Mouse (Mus musculus): Measurements from ENCODE around the gene Nmur2. TPM values are rescaled to one million over a fixed set of nuclear protein-coding genes. Genes with fewer than 3 reads are reported as not detected.

Gene Nmur2
- not detected in 2 replicates for polyA plus RNA-seq (2012; rRNA removed)

DNA sequence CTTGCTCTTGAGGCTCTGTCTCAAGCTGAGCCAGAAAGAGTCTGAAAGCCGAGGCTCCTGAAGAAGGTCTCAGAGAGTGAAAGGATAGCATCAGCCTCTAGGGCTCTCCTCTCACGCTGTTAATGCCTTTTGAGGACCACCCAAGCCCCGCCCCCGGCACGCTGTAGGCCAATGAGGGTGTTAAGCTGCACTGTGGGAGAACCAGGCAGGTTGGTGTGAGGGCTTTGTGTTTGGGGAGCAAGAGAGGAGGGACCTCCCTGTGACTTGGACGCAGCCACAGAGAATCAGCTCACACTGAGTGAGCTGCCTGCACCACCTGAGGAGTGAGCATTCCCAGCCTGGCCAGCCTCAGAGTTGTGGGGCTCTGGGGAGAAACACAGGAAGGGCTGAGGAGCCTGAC, at the start of gene Nmur2:
Gene Nmur2, minus strand, starts transcription at position 94 of the 400 bp plus-strand sequence.
- no peaks in the 10 kb centered on the region for H3K36me3 ChIP-seq (ENCODE audit: control insufficient read depth, insufficient read depth, low read length)
- DNase-seq (ENCODE audit: low read depth in 1 of 2, low spot score in 2 of 2): no peak
- no peak within 1 kb of the TSS for H3K27ac ChIP-seq (ENCODE audit: insufficient read depth, low read length)
- TF ChIP-seq CTCF (IDR thresholded peaks at IDR 0.05; ENCODE audit: extremely low read depth, insufficient read depth, insufficient read length, insufficient replicate concordance) (no peak), POLR2A (IDR thresholded peaks at IDR 0.05; ENCODE audit: low read depth, low read length) (no peak)
- H3K4me1 ChIP-seq (ENCODE audit: control insufficient read depth, insufficient read depth, insufficient read length): no peaks in the 10 kb centered on the region
- 21% methylated on average over 6 of the region's 6 CpGs for WGBS
- H3K27me3 ChIP-seq (ENCODE audit: control insufficient read depth, insufficient read depth, low read length): no peaks in the 10 kb centered on the region
- no peak within 1 kb of the TSS for H3K4me3 ChIP-seq (ENCODE audit: extremely low read depth, insufficient read depth, insufficient read length)

DNA sequence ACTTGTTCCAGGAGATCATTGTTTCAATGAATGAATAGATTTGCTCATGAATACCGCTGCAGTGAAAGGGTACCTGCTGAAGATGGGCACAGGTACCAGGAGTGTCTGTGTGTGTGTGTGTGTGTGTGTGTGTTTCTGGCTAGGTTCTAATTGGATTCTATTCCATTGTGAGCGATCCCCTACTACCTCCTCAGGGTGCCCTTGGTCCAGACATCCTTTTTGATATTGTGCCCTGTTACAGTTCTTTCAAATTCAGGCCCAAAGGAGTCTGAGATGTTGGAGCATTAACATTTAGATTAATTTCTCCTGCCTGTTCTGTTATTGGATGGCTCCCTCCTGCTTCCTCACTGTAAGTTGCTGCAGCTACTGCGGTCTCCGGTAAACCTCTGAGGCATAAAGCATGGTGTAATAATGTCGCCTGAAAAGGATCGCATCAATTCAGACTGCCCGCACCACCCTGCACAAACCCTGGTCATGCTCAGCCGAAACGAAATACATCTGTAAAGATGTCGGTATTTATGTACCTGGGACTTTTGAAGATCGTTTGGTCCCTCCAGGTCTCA, 48.4 kb upstream of the Nmur2 start:
- Histone ChIP-seq H3K36me3 (ENCODE audit: control insufficient read depth, insufficient read depth, low read length) (no peaks in the 10 kb centered on the region), H3K4me1 (ENCODE audit: control insufficient read depth, insufficient read depth, insufficient read length) (no peaks in the 10 kb centered on the region), H3K27me3 (ENCODE audit: control insufficient read depth, insufficient read depth, low read length) (no peaks in the 10 kb centered on the region), H3K4me3 (ENCODE audit: extremely low read depth, insufficient read depth, insufficient read length) (no peak overlapping the region), H3K27ac (ENCODE audit: insufficient read depth, low read length) (no peak overlapping the region)
- 92% methylated on average over 11 of the region's 11 CpGs for WGBS
- no peak for DNase-seq (ENCODE audit: low read depth in 1 of 2, low spot score in 2 of 2)
- no peak for TF ChIP-seq CTCF (IDR thresholded peaks at IDR 0.05; ENCODE audit: extremely low read depth, insufficient read depth, insufficient read length, insufficient replicate concordance)
- no peak for TF ChIP-seq POLR2A (IDR thresholded peaks at IDR 0.05; ENCODE audit: low read depth, low read length)

DNA sequence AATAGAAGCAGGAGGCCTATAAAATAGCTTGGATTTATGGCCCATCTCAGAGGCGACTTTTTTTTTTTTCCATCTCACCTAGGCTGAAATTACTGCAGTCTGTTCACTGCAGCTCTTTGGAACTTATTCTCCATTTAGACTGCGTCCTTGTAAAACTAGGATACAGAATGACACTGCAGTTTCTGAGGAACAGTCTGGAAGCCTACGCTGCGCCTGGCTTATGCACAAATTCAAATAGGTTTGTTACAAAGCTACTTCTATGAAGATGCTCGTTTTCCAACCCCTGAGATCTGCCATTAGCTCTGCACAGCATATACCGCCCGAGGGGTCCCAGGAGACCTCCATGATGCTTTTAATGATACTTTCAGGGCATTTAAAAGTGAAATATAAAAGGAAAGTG, 31.3 kb upstream of the Nmur2 start:
- no peaks in the 10 kb centered on the region for H3K27me3 ChIP-seq (ENCODE audit: control insufficient read depth, insufficient read depth, low read length)
- DNase-seq (ENCODE audit: low read depth in 1 of 2, low spot score in 2 of 2): no peak
- WGBS: 83% methylated on average over 7 of the region's 7 CpGs
- TF ChIP-seq CTCF (IDR thresholded peaks at IDR 0.05; ENCODE audit: extremely low read depth, insufficient read depth, insufficient read length, insufficient replicate concordance) (no peak), POLR2A (IDR thresholded peaks at IDR 0.05; ENCODE audit: low read depth, low read length) (no peak)
- no peak overlapping the region for H3K27ac ChIP-seq (ENCODE audit: insufficient read depth, low read length)
- no peaks in the 10 kb centered on the region for H3K36me3 ChIP-seq (ENCODE audit: control insufficient read depth, insufficient read depth, low read length)
- H3K4me3 ChIP-seq (ENCODE audit: extremely low read depth, insufficient read depth, insufficient read length): no peak overlapping the region
- no peaks in the 10 kb centered on the region for H3K4me1 ChIP-seq (ENCODE audit: control insufficient read depth, insufficient read depth, insufficient read length)

DNA sequence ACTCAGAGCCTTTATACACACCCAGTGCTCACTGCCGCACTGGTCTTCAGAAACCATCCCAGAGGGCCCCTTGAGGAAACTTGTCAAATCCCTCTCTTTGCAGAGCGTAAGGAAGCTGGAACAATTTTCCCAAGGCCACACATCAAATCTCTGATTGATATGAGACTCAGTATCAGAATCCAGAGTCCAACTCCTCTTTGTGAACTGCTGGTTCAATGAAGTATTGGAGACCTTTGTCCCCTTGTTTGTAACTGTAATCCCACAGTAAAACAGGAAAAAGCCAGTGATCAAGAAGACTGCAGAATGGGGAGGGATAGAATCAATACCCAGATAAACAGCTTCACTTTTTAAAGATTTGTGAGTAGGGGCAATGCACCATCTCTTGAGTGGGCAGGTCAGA, 28.8 kb upstream of the Nmur2 start:
- no peak for TF ChIP-seq POLR2A (IDR thresholded peaks at IDR 0.05; ENCODE audit: low read depth, low read length)
- no peak for TF ChIP-seq CTCF (IDR thresholded peaks at IDR 0.05; ENCODE audit: extremely low read depth, insufficient read depth, insufficient read length, insufficient replicate concordance)
- H3K27ac ChIP-seq (ENCODE audit: insufficient read depth, low read length): no peak overlapping the region

GRCm38 (mm10) chr11:56065147-56065546, 24.3 kb upstream of the Nmur2 start:
- TF ChIP-seq POLR2A (IDR thresholded peaks at IDR 0.05; ENCODE audit: low read depth, low read length): no peak
- no peak for TF ChIP-seq CTCF (IDR thresholded peaks at IDR 0.05; ENCODE audit: extremely low read depth, insufficient read depth, insufficient read length, insufficient replicate concordance)
- Histone ChIP-seq H3K27ac (ENCODE audit: insufficient read depth, low read length) (no peak overlapping the region), H3K4me3 (ENCODE audit: extremely low read depth, insufficient read depth, insufficient read length) (no peak overlapping the region), H3K4me1 (ENCODE audit: control insufficient read depth, insufficient read depth, insufficient read length) (no peaks in the 10 kb centered on the region), H3K36me3 (ENCODE audit: control insufficient read depth, insufficient read depth, low read length) (no peaks in the 10 kb centered on the region), H3K27me3 (ENCODE audit: control insufficient read depth, insufficient read depth, low read length) (no peaks in the 10 kb centered on the region)
- no peak for DNase-seq (ENCODE audit: low read depth in 1 of 2, low spot score in 2 of 2)
- WGBS: 84% methylated on average over 2 of the region's 2 CpGs

More for the DNA sequence above, 28.8 kb upstream of the Nmur2 start:
- Histone ChIP-seq H3K4me1 (ENCODE audit: control insufficient read depth, insufficient read depth, insufficient read length) (no peaks in the 10 kb centered on the region), H3K27me3 (ENCODE audit: control insufficient read depth, insufficient read depth, low read length) (no peaks in the 10 kb centered on the region), H3K36me3 (ENCODE audit: control insufficient read depth, insufficient read depth, low read length) (no peaks in the 10 kb centered on the region), H3K4me3 (ENCODE audit: extremely low read depth, insufficient read depth, insufficient read length) (no peak overlapping the region)
- 93% methylated on average over 2 of the region's 2 CpGs for WGBS
- DNase-seq (ENCODE audit: low read depth in 1 of 2, low spot score in 2 of 2): no peak

- Histone ChIP-seq H3K4me1 (ENCODE audit: control insufficient read depth, insufficient read depth, insufficient read length) (no peaks in the 10 kb centered on the region), H3K27me3 (ENCODE audit: control insufficient read depth, insufficient read depth, low read length) (no peaks in the 10 kb centered on the region), H3K27ac (ENCODE audit: insufficient read depth, low read length) (no peak overlapping the region), H3K4me3 (ENCODE audit: extremely low read depth, insufficient read depth, insufficient read length) (no peak overlapping the region), H3K36me3 (ENCODE audit: control insufficient read depth, insufficient read depth, low read length) (no peaks in the 10 kb centered on the region)
- WGBS: 19% methylated on average over 4 of the region's 4 CpGs
- TF ChIP-seq CTCF (IDR thresholded peaks at IDR 0.05; ENCODE audit: extremely low read depth, insufficient read depth, insufficient read length, insufficient replicate concordance) (no peak), POLR2A (IDR thresholded peaks at IDR 0.05; ENCODE audit: low read depth, low read length) (no peak)
- DNase-seq (ENCODE audit: low read depth in 1 of 2, low spot score in 2 of 2): no peak
These were observed 23.8 kb upstream of the Nmur2 start for GRCm38 (mm10) chr11:56064575-56064974.

DNA sequence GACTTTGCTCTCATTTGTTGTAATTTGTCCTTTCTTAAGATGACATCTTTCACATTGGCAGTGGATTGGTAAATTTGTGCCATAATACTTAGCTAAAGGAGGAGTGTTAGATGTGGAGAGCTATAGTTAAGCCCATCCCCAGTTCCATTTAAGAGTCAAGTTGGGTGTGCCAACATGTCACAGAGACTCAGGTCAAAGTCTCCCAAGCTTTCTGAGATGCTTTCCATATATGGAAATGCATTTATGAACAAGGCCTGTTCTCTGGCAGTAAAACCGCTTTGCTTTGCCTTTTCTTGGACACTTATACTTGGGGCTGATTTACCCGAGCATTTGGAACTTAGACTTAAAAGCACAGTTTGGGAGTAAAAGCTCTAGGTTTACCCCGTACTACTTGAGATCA, 18.4 kb upstream of the Nmur2 start:
- Histone ChIP-seq H3K36me3 (ENCODE audit: control insufficient read depth, insufficient read depth, low read length) (no peaks in the 10 kb centered on the region), H3K4me3 (ENCODE audit: extremely low read depth, insufficient read depth, insufficient read length) (no peak overlapping the region), H3K4me1 (ENCODE audit: control insufficient read depth, insufficient read depth, insufficient read length) (no peaks in the 10 kb centered on the region), H3K27ac (ENCODE audit: insufficient read depth, low read length) (no peak overlapping the region), H3K27me3 (ENCODE audit: control insufficient read depth, insufficient read depth, low read length) (no peaks in the 10 kb centered on the region)
- TF ChIP-seq CTCF (IDR thresholded peaks at IDR 0.05; ENCODE audit: extremely low read depth, insufficient read depth, insufficient read length, insufficient replicate concordance): no peak
- no peak for TF ChIP-seq POLR2A (IDR thresholded peaks at IDR 0.05; ENCODE audit: low read depth, low read length)
- DNase-seq (ENCODE audit: low read depth in 1 of 2, low spot score in 2 of 2): no peak
- 81% methylated on average over 3 of the region's 3 CpGs for WGBS

Measured in spleen, adult 2 months (tissue).